Mouse (Mus musculus) G1E (cell line): ENCODE data around the gene Wdr26. TPM values are rescaled to one million over a fixed set of nuclear protein-coding genes. Genes with fewer than 3 reads are reported as not detected.

Source experiments
- ATAC-seq: 2 replicates; pipeline ENCODE4 v1.8.0; 2016; ENCODE audit warnings: mild to moderate bottlenecking; ENCODE audit not compliant: insufficient number of reproducible peaks, poor library complexity, low FRiP score, severe bottlenecking; ENCODE audit errors: extremely low read depth
- DNase-seq: peaks from one replicate; pipeline ENCODE4 v3.0.0; 2012; ENCODE audit warnings: low spot score
- H3K27me3 ChIP-seq: 2 replicates; pipeline ENCODE4 v1.6.1; 2012; ENCODE audit warnings: mild to moderate bottlenecking, low read length, inconsistent platforms; ENCODE audit not compliant: insufficient read depth
- H3K36me3 ChIP-seq: replicated peaks from 2 replicates; pipeline ENCODE3; 2012; ENCODE audit warnings: mild to moderate bottlenecking, inconsistent platforms
- H3K4me1 ChIP-seq: 2 replicates; pipeline ENCODE4 v1.6.1; 2012; ENCODE audit warnings: low read depth, low read length, inconsistent platforms, mixed read lengths; ENCODE audit not compliant: insufficient read depth
- H3K4me3 ChIP-seq: 2 replicates; pipeline ENCODE4 v1.5.1; 2012; ENCODE audit warnings: low read depth, mild to moderate bottlenecking, inconsistent platforms, low read length, moderate library complexity, mixed read lengths
- H3K9me3 ChIP-seq: replicated peaks from 2 replicates; pipeline ENCODE4 v1.6.1; 2012; ENCODE audit warnings: inconsistent platforms
- CTCF ChIP-seq: IDR thresholded peaks from 2 replicates; pipeline ENCODE4 v1.5.1; 2012; ENCODE audit warnings: low read depth, low read length, inconsistent platforms, mixed read lengths
- GATA1 ChIP-seq: IDR thresholded peaks from 2 replicates; pipeline ENCODE4 v1.6.1; 2012; ENCODE audit warnings: borderline replicate concordance, low read length, inconsistent platforms, mixed read lengths
- GATA2 ChIP-seq: IDR thresholded peaks from 2 replicates; pipeline ENCODE4 v1.6.1; 2012; ENCODE audit warnings: low read depth, low read length, inconsistent platforms, borderline replicate concordance
- POLR2AphosphoS5 ChIP-seq: IDR thresholded peaks from 2 replicates; pipeline ENCODE4 v1.6.1; 2012; ENCODE audit warnings: low read depth, low read length, inconsistent platforms; ENCODE audit not compliant: insufficient replicate concordance
- TAL1 ChIP-seq: conservative IDR thresholded peaks from 2 replicates; pipeline ENCODE4 v1.6.1; 2012; ENCODE audit warnings: low read depth, low read length, inconsistent platforms, mixed read lengths
- polyA plus RNA-seq: library from polyadenylated mRNA; stranded (reverse); fragments of >175 nt; gene quantifications from 2 replicates; pipeline ENCODE4 v1.2.3, GENCODE M21; 2012
- total RNA-seq, 2 experiments: library from RNA; stranded (forward) in 1 of 2; stranded (reverse) in 1 of 2; fragments of 200-1000 nt in 1 of 2; fragments of >200 nt in 1 of 2; fragmentation: Nextera tagmentation in 1 of 2; gene quantifications; 2 replicates each; pipeline ENCODE4 v1.2.3; 2014 to 2017

The Wdr26 gene
- total and polyA plus RNA-seq, 3 experiments = 28.1 to 297 (median 101) TPM

DNA sequence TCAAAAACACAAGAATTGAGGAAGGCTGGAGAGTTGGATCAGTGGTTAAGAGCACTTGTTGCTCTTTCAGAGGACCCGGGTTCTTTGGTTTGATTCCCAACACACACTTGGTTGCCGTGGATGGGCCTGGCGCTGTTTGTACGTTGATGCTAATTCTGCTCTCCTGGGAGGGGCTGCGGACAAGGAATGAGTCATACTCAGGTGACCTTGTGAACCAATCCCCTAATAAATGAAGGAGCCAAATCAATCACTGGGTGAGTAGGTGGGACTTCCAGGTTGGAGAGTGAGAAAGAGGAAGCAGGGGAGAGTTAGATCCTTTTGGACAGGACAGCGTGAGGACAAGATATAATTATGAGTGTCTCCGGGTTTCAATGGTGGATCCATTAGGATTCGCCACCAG is 39.2 kb upstream of the Wdr26 start:
- no peak for ATAC-seq

DNA sequence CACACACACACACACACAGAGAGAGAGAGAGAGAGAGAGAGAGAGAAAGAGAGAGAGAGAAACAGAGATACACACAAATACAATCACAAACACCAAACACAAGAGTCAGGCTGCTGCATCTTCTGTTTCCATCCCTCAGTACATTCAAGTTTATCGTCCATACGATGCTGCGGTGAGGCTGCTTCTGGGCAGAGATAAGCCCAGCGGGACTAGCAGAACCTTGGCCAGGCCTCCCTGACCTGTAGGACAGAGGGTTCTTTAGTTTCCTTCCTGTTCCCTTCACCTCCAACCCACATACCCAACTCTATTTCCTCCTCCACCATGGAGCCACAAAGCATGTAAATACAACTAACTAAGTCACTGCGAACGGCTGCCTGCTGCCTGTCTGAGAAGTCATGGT is 37.7 kb upstream of the Wdr26 start:
- peaks cover 31% of the 10 kb centered on the region for H3K4me1 ChIP-seq
- H3K27me3 ChIP-seq = peaks cover 44% of the 10 kb centered on the region
- ATAC-seq (no peak), DNase-seq (no peak)
- H3K36me3 ChIP-seq = no peaks in the 10 kb centered on the region
- peaks cover 3% of the 10 kb centered on the region for H3K9me3 ChIP-seq
- TF ChIP-seq GATA2 (no peak), POLR2AphosphoS5 (no peak), TAL1 (no peak), GATA1 (no peak), CTCF (no peak)
- no peak overlapping the region for H3K4me3 ChIP-seq

More for the DNA sequence above, 39.2 kb upstream of the Wdr26 start:
- H3K4me1 ChIP-seq = peaks cover 32% of the 10 kb centered on the region
- no peaks in the 10 kb centered on the region for H3K36me3 ChIP-seq
- no peak for DNase-seq
- TF ChIP-seq POLR2AphosphoS5 = no peak
- H3K4me3 ChIP-seq = no peak overlapping the region
- peaks cover 3% of the 10 kb centered on the region for H3K9me3 ChIP-seq
- H3K27me3 ChIP-seq = peaks cover 51% of the 10 kb centered on the region

DNA sequence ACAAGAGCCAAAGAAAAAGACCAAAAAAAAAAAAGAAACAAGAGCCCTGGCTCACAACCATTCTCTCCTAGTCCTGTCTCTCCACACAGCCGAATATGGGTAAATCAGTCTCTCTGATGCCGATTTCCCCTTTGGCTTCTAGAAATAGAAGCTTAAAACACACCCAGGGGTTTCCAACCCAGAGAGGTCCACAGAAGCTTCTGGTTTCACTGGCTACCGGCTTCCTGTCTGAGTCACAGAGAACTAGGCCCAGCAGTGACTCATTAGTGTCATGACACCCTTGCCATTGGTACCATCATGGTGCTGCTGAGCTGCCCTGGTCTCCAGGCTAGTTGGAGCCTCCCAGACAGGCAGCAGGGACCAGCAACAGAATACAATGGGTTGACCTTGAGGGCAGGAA is 35.4 kb upstream of the Wdr26 start:
- DNase-seq (no peak), ATAC-seq (no peak; the same call in 1 of the 2 replicates)
- Histone ChIP-seq H3K9me3 (peaks cover 3% of the 10 kb centered on the region), H3K4me3 (no peak overlapping the region), H3K27me3 (peaks cover 39% of the 10 kb centered on the region), H3K4me1 (peaks cover 28% of the 10 kb centered on the region), H3K36me3 (no peaks in the 10 kb centered on the region)
- TF ChIP-seq GATA1 (no peak), GATA2 (no peak), POLR2AphosphoS5 (no peak), TAL1 (no peak), CTCF (no peak)

DNA sequence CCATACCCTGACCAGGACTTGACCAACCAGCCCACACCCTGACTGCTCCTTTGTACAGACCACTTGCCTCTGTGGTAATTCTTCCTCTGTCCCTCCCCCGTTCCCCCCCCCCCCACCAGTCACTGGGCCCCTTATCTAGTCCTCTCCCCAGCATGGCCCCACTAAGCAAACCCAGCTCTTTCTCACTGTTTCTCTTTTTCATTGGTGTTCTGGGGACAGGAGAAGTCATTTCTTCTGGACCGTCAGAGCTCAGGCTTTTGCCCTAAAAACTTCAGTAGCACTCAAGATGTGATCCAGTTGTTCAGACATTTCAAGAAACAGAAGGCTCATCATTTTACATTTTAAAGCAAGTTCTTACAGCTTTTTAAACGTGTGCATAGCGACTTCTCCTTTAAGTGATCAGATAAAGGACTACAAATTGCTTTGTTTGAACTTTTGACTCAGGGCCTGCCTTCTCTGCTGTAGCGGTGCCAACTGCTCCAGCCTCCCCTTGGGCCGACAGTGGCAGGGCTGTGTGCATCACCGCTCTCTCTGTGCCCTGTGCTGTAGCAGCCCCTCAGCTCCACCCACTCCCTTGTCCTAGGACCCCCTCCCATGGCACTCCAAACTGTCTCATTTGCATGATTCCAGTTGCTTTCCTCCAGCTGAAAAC is 34.8 kb upstream of the Wdr26 start:
- Histone ChIP-seq H3K36me3 (no peaks in the 10 kb centered on the region), H3K4me3 (no peak overlapping the region; the same call in 1 of the 2 replicates), H3K4me1 (peaks cover 28% of the 10 kb centered on the region), H3K27me3 (peaks cover 39% of the 10 kb centered on the region), H3K9me3 (peaks cover 3% of the 10 kb centered on the region)
- peak; percentile 29; the same call in 1 of the 2 replicates for ATAC-seq
- DNase-seq = no peak
- no peak for TF ChIP-seq TAL1

DNA sequence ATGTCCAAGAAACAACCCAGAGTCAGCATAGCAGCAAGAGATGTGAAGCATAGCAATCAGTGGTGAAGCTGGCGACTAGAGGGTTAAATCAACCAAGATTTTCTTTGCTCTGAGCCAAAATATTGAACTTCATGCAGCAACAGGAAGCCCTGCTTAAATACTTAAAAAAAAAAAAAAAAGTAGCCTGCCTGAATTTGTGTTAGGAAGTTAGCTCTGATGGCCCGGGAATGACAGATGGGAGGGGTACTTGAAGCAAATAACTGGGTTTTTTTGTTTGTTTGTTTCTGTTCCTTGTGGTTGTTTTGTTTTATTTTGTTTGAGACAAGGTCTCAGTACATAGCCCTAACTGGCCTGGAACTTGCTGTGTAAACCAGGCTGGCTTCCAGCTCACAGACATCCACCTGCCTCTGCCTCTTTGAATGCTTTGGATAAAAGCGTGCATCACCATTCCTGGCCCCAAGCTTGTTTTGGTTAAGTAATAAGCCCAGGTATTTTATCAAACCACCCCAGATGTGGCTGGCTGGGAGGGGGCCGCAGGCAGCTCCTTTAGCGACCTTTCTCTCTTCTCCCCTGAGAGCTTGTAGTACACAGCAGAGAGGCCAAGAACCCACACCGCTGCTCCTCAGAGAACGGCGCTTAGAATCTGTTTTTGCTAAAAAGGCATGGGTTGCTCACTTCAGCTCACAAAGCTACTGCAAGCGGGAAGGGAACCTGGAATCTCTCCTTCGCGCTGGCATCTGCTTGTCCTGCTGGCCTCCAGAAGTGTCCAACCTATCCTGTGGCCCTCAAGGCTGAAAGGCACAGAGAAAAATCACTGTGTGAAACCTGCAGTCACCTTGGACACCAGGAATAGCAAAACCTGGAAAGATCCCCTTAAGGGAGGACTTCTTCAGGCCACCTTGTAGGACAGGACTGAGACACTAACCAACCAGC is 34.0 kb upstream of the Wdr26 start:
- Histone ChIP-seq H3K9me3 (peaks cover 3% of the 10 kb centered on the region), H3K4me1 (peaks cover 28% of the 10 kb centered on the region), H3K27me3 (peaks cover 36% of the 10 kb centered on the region), H3K36me3 (no peaks in the 10 kb centered on the region), H3K4me3 (no peak overlapping the region; the same call in 1 of the 2 replicates)
- TF ChIP-seq GATA2 (no peak), TAL1 (no peak), POLR2AphosphoS5 (no peak), CTCF (no peak), GATA1 (no peak)
- no peak for DNase-seq
- ATAC-seq = no peak

DNA sequence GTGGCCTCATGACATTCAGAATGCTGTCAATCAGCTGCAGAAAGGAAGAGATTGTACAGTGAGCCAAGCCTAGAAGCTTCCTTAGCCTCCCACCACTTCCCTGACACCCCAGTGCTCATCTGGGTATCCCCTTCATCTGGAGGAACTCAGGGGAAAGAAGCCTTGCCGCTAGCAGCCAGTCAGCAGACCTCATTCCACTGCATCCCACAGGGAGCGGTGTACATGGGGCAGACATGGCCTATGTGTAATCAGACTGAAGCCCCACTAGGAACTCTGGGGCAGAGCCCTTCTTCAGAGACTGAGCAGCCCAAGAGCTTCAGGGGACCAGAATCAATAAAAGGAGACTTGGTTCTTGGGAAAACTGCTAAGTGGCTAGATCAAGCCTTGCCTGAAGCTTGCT is 33.3 kb upstream of the Wdr26 start:
- Histone ChIP-seq H3K9me3 (peaks cover under 1% of the 10 kb centered on the region; the same call in 1 of the 2 replicates), H3K36me3 (no peaks in the 10 kb centered on the region), H3K27me3 (peaks cover 34% of the 10 kb centered on the region), H3K4me3 (no peak overlapping the region), H3K4me1 (peaks cover 28% of the 10 kb centered on the region)
- no peak for ATAC-seq
- DNase-seq = no peak
- no peak for TF ChIP-seq CTCF
- TF ChIP-seq POLR2AphosphoS5 = no peak
- no peak for TF ChIP-seq TAL1
- TF ChIP-seq GATA2 = no peak
- TF ChIP-seq GATA1 = no peak
